Mouse (Mus musculus): ENCODE data around the gene Rae1.

Rae1 gene

DNA sequence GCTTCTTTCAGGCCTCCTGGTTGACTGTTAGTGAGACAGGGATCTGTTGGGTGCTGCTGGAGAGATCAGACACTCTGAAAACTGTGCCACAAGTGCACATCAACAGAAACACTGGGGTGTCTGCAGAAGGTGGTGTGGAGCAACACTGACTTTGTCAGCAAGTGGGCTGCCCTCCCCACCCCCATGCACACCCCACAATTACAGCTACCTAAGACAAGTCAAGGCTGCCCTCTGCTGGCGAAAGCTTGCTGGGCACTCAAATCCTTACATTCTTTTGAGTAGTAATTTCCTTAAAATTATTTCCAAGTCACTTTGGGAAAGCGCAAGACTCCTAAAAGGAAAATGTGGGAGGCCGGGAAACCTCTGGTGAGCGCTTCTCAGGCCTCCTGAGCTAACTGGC, 3.7 kb upstream of the Rae1 start:
- peak; percentile 77 for DNase-seq (ENCODE audit: low read depth, low spot score)

DNA sequence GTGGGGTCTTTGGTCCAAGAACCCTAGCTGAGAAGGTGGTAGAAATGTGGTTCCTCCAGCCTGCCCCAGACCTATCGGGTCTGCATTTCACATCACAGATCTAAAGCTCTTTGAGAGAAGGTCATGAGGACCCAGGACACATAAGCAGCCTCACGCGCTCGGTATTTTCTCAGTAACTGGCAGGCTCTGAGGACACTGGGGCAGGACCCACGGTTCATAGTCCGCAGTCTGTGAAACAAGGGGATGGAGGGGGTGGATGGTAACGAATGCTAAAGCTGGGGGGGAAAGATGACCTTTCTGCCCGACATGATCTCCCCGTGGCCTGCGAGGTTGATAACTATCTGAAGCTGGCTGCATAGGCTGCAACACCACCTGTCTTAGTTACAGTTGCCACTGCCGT, 2.2 kb upstream of the Rae1 start:
- no peak for DNase-seq (ENCODE audit: low read depth, low spot score)

GRCm38 (mm10) chr2:172998478-172998877, 1.4 kb upstream of the Rae1 start:
- DNase-seq (ENCODE audit: low read depth, low spot score): no peak

DNA sequence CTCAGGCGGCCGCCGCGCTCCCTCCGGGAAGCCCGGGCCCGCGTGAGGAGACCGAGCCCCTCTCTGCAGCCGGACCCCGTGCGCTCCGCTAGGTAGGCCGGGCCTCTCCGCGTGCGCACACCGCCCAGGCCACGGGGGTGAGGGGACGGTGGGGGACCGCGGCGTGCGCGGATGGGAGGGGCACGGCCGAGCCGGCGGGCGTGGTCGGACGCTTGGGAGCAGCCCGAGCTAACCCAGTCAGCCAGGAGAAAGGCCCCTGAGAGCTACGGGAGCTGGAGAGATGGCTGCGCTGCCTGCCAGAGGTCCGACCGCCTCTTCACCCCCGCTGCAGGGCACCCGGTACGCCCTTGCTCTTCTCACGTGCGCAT, 352 bp downstream of the Rae1 start:
- peak; percentile 91 for DNase-seq (ENCODE audit: low read depth, low spot score)

- DNase-seq (ENCODE audit: low read depth, low spot score): peak; percentile 47
These were observed 1.0 kb downstream of the Rae1 start for GRCm38 (mm10) chr2:173000921-173001320.

GRCm38 (mm10) chr2:173003737-173004136, 3.8 kb downstream of the Rae1 start:
- DNase-seq (ENCODE audit: low read depth, low spot score): no peak

DNA sequence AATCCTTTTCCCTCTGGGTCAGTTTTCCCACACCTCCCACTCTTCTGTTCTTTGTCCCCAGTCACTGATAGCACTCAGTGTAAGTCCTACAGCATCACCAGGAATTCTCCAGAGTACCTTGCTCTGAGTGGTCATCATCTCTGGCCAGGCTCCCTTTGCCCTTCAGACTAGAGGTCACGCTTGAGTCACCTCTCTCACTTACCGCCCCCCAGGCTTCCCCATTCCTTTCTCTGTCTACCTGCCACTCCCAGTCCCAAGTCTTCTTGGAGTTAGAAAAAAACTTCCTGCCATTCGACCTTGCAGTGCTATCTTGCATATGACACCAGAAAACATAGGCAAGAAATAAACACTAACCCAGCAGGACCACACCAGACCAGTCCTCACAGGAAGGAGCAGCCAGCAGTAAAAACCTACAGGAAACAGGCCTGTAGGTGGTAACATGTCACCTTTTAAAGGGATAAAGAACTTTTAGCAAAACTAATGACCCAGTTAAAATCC, 10.4 kb downstream of the Rae1 start:
- peak; percentile 43 for DNase-seq (ENCODE audit: low read depth, low spot score)

DNA sequence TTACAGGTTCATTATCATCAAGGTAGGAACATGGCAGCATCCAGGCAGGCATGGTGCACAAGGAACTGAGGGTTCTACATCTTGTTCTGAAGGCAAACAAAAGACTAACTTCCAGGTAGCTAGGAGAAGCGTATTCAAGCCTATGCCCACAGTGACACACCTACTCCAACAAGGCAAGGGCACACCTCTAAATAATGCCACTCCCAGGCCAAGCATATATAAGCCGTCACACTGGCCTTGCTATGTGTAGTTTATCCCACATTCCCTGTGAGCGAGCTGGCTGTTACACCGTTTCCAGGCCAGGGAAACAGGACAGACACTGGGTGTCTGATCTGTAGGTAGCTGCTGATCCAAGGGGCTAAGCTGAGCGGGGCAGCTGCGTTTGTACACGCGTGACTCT, 11.5 kb downstream of the Rae1 start:
- DNase-seq (ENCODE audit: low read depth, low spot score): no peak

- DNase-seq (ENCODE audit: low read depth, low spot score): no peak
These were observed 14.9 kb downstream of the Rae1 start for GRCm38 (mm10) chr2:173014741-173015287.

- no peak for DNase-seq (ENCODE audit: low read depth, low spot score)
These were observed 18.0 kb downstream of the Rae1 start for GRCm38 (mm10) chr2:173017940-173018339.

- DNase-seq (ENCODE audit: low read depth, low spot score): no peak
These were observed 18.7 kb downstream of the Rae1 start for GRCm38 (mm10) chr2:173018618-173019017.

DNA sequence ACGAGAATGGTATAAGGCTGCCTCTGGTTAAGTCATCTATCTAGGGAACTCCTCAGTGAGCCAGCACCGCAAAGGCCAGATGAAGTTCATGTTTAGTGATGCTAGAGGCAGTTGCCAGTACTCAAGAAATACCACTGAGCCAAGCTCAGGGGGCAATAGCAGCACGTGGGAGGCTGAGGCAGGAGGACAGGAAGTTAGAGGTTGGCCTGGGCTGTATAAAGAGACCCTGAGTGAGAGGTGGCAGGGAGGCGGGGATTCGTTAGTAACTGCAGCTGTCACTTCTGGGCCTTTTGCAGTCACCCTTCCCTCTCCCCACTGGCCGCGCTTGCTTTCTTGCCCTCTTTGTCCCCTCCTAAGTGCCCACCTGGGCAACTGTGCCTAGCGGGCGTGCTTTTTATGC, 19.4 kb downstream of the Rae1 start:
- DNase-seq (ENCODE audit: low read depth, low spot score): no peak

DNA sequence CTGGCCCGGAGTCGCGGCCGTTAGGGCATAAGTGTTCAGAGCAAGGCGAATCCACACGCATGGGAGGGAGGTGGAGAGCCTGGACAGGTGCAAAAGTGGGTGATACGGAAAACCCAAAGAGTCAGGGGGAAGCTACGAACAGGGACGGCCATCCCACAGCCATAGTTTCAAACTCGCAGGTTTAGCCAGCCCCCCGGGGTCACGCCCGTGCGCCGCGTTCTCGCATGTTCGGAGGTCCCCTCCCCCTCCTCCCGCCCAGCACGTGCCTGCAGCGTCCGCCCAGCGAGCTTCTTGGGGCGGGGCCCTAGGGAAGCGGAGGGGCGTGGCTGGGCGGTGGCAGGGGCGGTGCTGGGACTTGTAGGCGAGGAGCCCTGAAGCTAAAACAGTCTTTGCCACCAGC, 19.9 kb downstream of the Rae1 start:
- peak; percentile 95 for DNase-seq (ENCODE audit: low read depth, low spot score)

GRCm38 (mm10) chr2:173020430-173020829, 20.5 kb downstream of the Rae1 start, which contains the start of gene Rbm38:
Gene Rbm38, plus strand, starts transcription at chr2:173020498.
- no peak for DNase-seq (ENCODE audit: low read depth, low spot score)

GRCm38 (mm10) chr2:173021633-173022055, 21.7 kb downstream of the Rae1 start:
- peak; percentile 97 for DNase-seq (ENCODE audit: low read depth, low spot score)

- peak; percentile 70 for DNase-seq (ENCODE audit: low read depth, low spot score)
These were observed 22.3 kb downstream of the Rae1 start for GRCm38 (mm10) chr2:173022056-173022681.

- DNase-seq (ENCODE audit: low read depth, low spot score): no peak
These were observed 22.9 kb downstream of the Rae1 start for GRCm38 (mm10) chr2:173022813-173023212.

- DNase-seq (ENCODE audit: low read depth, low spot score): no peak
These were observed 23.5 kb downstream of the Rae1 start for GRCm38 (mm10) chr2:173023371-173023851.

DNA sequence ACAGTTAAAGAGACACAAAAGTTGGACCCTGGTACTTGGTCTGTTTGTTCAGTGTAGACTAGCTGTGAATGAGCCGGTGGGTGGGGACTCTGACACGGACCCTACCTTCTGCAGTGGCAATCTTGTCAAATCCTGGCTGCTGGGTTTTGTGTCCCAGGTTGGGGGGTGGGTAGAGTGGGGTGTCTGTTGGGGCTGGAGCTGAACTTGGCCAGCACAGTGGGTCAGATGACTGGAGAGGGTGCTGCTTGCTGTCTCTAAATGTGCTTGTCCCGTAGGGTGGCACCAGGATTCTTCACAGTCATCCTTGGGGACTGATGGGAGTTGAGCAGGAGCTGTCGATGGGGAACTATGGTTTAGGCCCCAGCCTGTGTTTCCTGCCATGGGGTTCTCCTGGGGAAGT, 24.0 kb downstream of the Rae1 start:
- DNase-seq (ENCODE audit: low read depth, low spot score): no peak

GRCm38 (mm10) chr2:173024392-173024791, 24.5 kb downstream of the Rae1 start:
- DNase-seq (ENCODE audit: low read depth, low spot score): no peak

GRCm38 (mm10) chr2:173024938-173025337, 25.0 kb downstream of the Rae1 start:
- no peak for DNase-seq (ENCODE audit: low read depth, low spot score)

- no peak for DNase-seq (ENCODE audit: low read depth, low spot score)
These were observed 26.4 kb downstream of the Rae1 start for GRCm38 (mm10) chr2:173026286-173026685.

- DNase-seq (ENCODE audit: low read depth, low spot score): no peak
These were observed 26.8 kb downstream of the Rae1 start for GRCm38 (mm10) chr2:173026688-173027131.

Measured in ZHBTc4 (cell line).